Mouse (Mus musculus): ENCODE results near the gene Tln2. TPM values are rescaled to one million over a fixed set of nuclear protein-coding genes. Genes with fewer than 3 reads are reported as not detected.

The Tln2 gene
- polyA plus RNA-seq, 1 experiment: 14.0 TPM

GRCm38 (mm10) chr9:67477445-67477844 lies 82.1 kb downstream of the Tln2 start:
- H3K27me3 ChIP-seq (ENCODE audit: control insufficient read depth, insufficient read depth, insufficient read length): no peaks in the 10 kb centered on the region
- TF ChIP-seq USF1 (IDR thresholded peaks at IDR 0.05; ENCODE audit: low read depth) (no peak), MAX (IDR thresholded peaks at IDR 0.05) (no peak), CTCF (IDR thresholded peaks at IDR 0.05; ENCODE audit: control insufficient read depth, insufficient read depth, insufficient read length) (no peak), CEBPB (IDR thresholded peaks at IDR 0.05; ENCODE audit: low read depth) (no peak), MYOG (IDR thresholded peaks at IDR 0.05; ENCODE audit: control insufficient read depth, extremely low read depth, insufficient read length) (no peak), FOSL1 (IDR thresholded peaks at IDR 0.05; ENCODE audit: insufficient read depth, low read length, poor library complexity, severe bottlenecking) (no peak), MYOD1 (IDR thresholded peaks at IDR 0.05; ENCODE audit: control insufficient read depth, insufficient read length, low read depth) (no peak)
- no peaks in the 10 kb centered on the region for H3K79me2 ChIP-seq (ENCODE audit: control insufficient read depth, insufficient read depth)
- H3ac ChIP-seq (ENCODE audit: control insufficient read depth, insufficient read length, low read depth): no peak overlapping the region
- no peaks in the 10 kb centered on the region for H3K36me3 ChIP-seq (ENCODE audit: control insufficient read depth, insufficient read depth)
- no peaks in the 10 kb centered on the region for H3K79me3 ChIP-seq (ENCODE audit: low read depth)
- no peak overlapping the region for H3K4me3 ChIP-seq (ENCODE audit: insufficient read depth, poor library complexity, severe bottlenecking)

DNA sequence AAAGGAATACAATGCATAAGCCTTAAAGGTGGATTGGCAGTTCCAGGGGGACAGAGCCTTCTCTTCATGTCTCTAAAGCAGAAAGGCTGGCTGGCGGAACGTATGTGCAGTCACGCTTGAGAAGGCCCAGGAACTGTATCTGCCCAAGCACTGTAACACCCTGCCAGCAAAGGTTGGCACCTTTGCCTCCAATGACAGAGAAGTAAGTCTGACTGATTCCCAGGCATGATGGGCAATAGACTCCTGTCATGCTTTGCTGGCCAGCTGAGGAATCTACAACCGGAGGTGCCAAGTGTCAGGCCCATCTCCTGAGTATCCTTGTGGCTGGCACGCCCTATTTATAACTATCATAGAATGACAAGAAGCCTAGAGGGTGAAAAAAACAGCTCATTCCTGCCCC lies 83.3 kb downstream of the Tln2 start:
- TF ChIP-seq CTCF (IDR thresholded peaks at IDR 0.05; ENCODE audit: control insufficient read depth, insufficient read depth, insufficient read length): no peak
- Histone ChIP-seq H3K79me2 (ENCODE audit: control insufficient read depth, insufficient read depth) (no peaks in the 10 kb centered on the region), H3K27me3 (ENCODE audit: control insufficient read depth, insufficient read depth, insufficient read length) (no peaks in the 10 kb centered on the region), H3ac (ENCODE audit: control insufficient read depth, insufficient read length, low read depth) (no peak overlapping the region), H3K36me3 (ENCODE audit: control insufficient read depth, insufficient read depth) (no peaks in the 10 kb centered on the region), H3K79me3 (ENCODE audit: low read depth) (no peaks in the 10 kb centered on the region), H3K4me3 (ENCODE audit: insufficient read depth, poor library complexity, severe bottlenecking) (no peak overlapping the region)

GRCm38 (mm10) chr9:67463440-67464122 lies 95.9 kb downstream of the Tln2 start:
- Histone ChIP-seq H3K79me3 (ENCODE audit: low read depth) (no peaks in the 10 kb centered on the region), H3ac (ENCODE audit: control insufficient read depth, insufficient read length, low read depth) (no peak overlapping the region), H3K27me3 (ENCODE audit: control insufficient read depth, insufficient read depth, insufficient read length) (no peaks in the 10 kb centered on the region), H3K79me2 (ENCODE audit: control insufficient read depth, insufficient read depth) (no peaks in the 10 kb centered on the region), H3K4me3 (ENCODE audit: insufficient read depth, poor library complexity, severe bottlenecking) (no peak overlapping the region), H3K36me3 (ENCODE audit: control insufficient read depth, insufficient read depth) (no peaks in the 10 kb centered on the region)
- TF ChIP-seq FOSL1 (IDR thresholded peaks at IDR 0.05; ENCODE audit: insufficient read depth, low read length, poor library complexity, severe bottlenecking): peak; percentile 60
- TF ChIP-seq USF1 (IDR thresholded peaks at IDR 0.05; ENCODE audit: low read depth): no peak
- TF ChIP-seq CTCF (IDR thresholded peaks at IDR 0.05; ENCODE audit: control insufficient read depth, insufficient read depth, insufficient read length): no peak
- peak; percentile 70 for TF ChIP-seq MYOD1 (IDR thresholded peaks at IDR 0.05; ENCODE audit: control insufficient read depth, insufficient read length, low read depth)
- TF ChIP-seq MAX (IDR thresholded peaks at IDR 0.05): no peak
- peak; percentile 74 for TF ChIP-seq CEBPB (IDR thresholded peaks at IDR 0.05; ENCODE audit: low read depth)
- no peak for TF ChIP-seq MYOG (IDR thresholded peaks at IDR 0.05; ENCODE audit: control insufficient read depth, extremely low read depth, insufficient read length)

DNA sequence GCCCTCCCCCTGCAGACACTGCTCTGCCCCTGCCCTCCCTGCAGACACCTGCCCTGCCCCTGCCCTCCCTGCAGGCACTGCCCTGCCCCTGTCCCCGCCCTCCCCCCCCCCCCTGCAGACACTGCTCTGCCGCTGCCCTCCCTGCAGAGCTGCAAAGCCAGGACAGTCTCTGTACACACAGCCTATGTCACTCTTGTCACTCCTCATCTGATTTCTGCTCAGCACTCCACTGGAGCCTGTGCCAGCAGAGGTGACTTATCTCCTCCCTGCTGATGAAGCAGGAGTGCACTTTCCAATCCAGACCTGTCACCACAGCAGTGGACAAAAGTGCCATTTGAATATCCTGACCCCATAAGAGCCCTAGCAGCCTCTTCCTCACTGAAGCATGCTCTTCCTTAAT lies 118.0 kb downstream of the Tln2 start:
- Histone ChIP-seq H3K79me3 (ENCODE audit: low read depth) (no peaks in the 10 kb centered on the region), H3K79me2 (ENCODE audit: control insufficient read depth, insufficient read depth) (no peaks in the 10 kb centered on the region), H3ac (ENCODE audit: control insufficient read depth, insufficient read length, low read depth) (no peak overlapping the region), H3K27me3 (ENCODE audit: control insufficient read depth, insufficient read depth, insufficient read length) (no peaks in the 10 kb centered on the region), H3K36me3 (ENCODE audit: control insufficient read depth, insufficient read depth) (no peaks in the 10 kb centered on the region), H3K4me3 (ENCODE audit: insufficient read depth, poor library complexity, severe bottlenecking) (no peak overlapping the region)
- TF ChIP-seq FOSL1 (IDR thresholded peaks at IDR 0.05; ENCODE audit: insufficient read depth, low read length, poor library complexity, severe bottlenecking): no peak
- no peak for TF ChIP-seq CTCF (IDR thresholded peaks at IDR 0.05; ENCODE audit: control insufficient read depth, insufficient read depth, insufficient read length)
- TF ChIP-seq USF1 (IDR thresholded peaks at IDR 0.05; ENCODE audit: low read depth): no peak
- no peak for TF ChIP-seq MYOG (IDR thresholded peaks at IDR 0.05; ENCODE audit: control insufficient read depth, extremely low read depth, insufficient read length)
- TF ChIP-seq MYOD1 (IDR thresholded peaks at IDR 0.05; ENCODE audit: control insufficient read depth, insufficient read length, low read depth): no peak
- no peak for TF ChIP-seq CEBPB (IDR thresholded peaks at IDR 0.05; ENCODE audit: low read depth)
- TF ChIP-seq MAX (IDR thresholded peaks at IDR 0.05): no peak

DNA sequence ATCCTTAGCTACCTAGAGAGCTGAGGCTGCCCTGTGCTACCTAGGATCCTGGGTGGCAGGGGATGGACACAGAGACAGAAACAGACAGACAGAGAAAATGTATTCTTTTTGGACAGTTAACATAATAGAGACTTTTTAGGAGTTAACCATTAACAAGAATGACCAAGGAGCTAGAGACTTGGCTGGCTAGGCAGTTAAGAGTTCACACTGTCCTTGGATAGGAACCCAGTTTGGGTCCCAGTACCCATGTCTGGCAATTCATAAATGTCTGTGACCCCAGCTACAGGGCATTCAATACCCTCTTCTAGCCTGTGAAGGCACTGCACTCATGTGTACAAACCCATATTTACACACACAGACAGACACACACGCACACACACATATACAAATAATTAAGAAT lies 122.0 kb downstream of the Tln2 start:
- no peaks in the 10 kb centered on the region for H3K36me3 ChIP-seq (ENCODE audit: control insufficient read depth, insufficient read depth)
- TF ChIP-seq MAX (IDR thresholded peaks at IDR 0.05) (no peak), USF1 (IDR thresholded peaks at IDR 0.05; ENCODE audit: low read depth) (no peak), MYOD1 (IDR thresholded peaks at IDR 0.05; ENCODE audit: control insufficient read depth, insufficient read length, low read depth) (no peak), FOSL1 (IDR thresholded peaks at IDR 0.05; ENCODE audit: insufficient read depth, low read length, poor library complexity, severe bottlenecking) (no peak), CTCF (IDR thresholded peaks at IDR 0.05; ENCODE audit: control insufficient read depth, insufficient read depth, insufficient read length) (no peak), MYOG (IDR thresholded peaks at IDR 0.05; ENCODE audit: control insufficient read depth, extremely low read depth, insufficient read length) (no peak)
- H3K27me3 ChIP-seq (ENCODE audit: control insufficient read depth, insufficient read depth, insufficient read length): no peaks in the 10 kb centered on the region
- H3K4me3 ChIP-seq (ENCODE audit: insufficient read depth, poor library complexity, severe bottlenecking): no peak overlapping the region
- H3ac ChIP-seq (ENCODE audit: control insufficient read depth, insufficient read length, low read depth): no peak overlapping the region
- no peaks in the 10 kb centered on the region for H3K79me2 ChIP-seq (ENCODE audit: control insufficient read depth, insufficient read depth)
- no peaks in the 10 kb centered on the region for H3K79me3 ChIP-seq (ENCODE audit: low read depth)

All from C2C12 (cell line).